Mouse (Mus musculus): ENCODE results near the gene Kdm2a. TPM values are rescaled to one million over a fixed set of nuclear protein-coding genes. Genes with fewer than 3 reads are reported as not detected.
"Not testable (repeated sequence)": the region's sequence is repeated elsewhere in the genome, so short reads cannot be mapped to it uniquely, and the experiment has no call there.

Kdm2a gene
- polyA plus RNA-seq, 1 experiment from 2014 or later = 69.6 TPM

DNA sequence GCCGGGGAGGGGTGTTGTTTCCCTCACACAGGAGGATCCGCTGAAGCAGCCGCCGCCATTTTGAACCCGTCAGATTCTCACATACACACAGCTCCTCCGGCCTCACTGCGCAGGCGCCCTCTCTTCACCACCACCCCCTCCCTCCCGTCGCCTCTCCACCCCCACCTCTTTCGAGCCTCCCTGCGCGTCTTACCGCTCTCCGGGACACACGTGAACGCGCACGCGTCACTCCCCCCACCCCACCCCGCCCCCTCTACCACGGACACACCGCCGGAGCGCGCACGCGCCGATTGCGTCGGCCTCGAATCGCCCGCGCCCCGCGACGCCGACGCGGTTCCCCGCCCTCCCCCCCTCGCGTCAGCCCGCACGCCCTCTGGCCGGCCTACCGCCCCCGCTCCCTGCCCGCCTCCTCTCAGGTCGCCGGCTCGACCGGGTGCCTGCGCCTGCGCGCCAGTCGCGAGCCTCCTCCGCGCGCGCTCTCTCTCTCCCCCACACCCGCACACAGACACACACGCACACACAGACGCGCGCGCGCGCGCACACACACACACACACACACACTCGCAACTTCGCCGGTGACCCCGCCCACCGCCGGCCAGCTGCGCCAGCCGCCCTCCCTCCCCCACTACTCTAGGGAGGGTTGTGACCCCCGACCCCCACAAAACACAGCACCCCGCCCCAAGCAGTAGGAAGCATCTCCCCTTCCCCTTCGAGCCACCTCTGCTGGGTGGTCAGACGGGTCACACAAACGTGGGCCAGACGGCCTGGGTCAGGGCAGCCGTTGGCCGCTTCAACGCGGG, 887 bp downstream of the Kdm2a start:
- H3K4me3 ChIP-seq (ENCODE audit: low read length) = peak overlapping the region; percentile 68
- peaks cover 7% of the 10 kb centered on the region; the same call in 1 of the 2 replicates for H3K4me1 ChIP-seq (ENCODE audit: control insufficient read depth, insufficient read depth, low read length)
- peak overlapping the region; percentile 93 for H3K27ac ChIP-seq (ENCODE audit: low read depth, low read length)
- no peaks in the 10 kb centered on the region for H3K27me3 ChIP-seq (ENCODE audit: control insufficient read depth, insufficient read depth, low read length)
- H3K36me3 ChIP-seq (ENCODE audit: control insufficient read depth, insufficient read depth, low read length) = peaks cover 6% of the 10 kb centered on the region; the same call in 1 of the 2 replicates
- peak overlapping the region; percentile 88 for H3K4me2 ChIP-seq (replicated peaks; ENCODE audit: low read depth, low read length)
- peak overlapping the region; percentile 90 for H3K9ac ChIP-seq (ENCODE audit: low read depth, low read length)
- no peaks in the 10 kb centered on the region for H3K9me3 ChIP-seq (ENCODE audit: control insufficient read depth, low read length)
- 1% methylated on average over 66 of the region's 90 CpGs for WGBS
- peak; percentile 94 for ATAC-seq (ENCODE audit: low FRiP score, low TSS enrichment)

DNA sequence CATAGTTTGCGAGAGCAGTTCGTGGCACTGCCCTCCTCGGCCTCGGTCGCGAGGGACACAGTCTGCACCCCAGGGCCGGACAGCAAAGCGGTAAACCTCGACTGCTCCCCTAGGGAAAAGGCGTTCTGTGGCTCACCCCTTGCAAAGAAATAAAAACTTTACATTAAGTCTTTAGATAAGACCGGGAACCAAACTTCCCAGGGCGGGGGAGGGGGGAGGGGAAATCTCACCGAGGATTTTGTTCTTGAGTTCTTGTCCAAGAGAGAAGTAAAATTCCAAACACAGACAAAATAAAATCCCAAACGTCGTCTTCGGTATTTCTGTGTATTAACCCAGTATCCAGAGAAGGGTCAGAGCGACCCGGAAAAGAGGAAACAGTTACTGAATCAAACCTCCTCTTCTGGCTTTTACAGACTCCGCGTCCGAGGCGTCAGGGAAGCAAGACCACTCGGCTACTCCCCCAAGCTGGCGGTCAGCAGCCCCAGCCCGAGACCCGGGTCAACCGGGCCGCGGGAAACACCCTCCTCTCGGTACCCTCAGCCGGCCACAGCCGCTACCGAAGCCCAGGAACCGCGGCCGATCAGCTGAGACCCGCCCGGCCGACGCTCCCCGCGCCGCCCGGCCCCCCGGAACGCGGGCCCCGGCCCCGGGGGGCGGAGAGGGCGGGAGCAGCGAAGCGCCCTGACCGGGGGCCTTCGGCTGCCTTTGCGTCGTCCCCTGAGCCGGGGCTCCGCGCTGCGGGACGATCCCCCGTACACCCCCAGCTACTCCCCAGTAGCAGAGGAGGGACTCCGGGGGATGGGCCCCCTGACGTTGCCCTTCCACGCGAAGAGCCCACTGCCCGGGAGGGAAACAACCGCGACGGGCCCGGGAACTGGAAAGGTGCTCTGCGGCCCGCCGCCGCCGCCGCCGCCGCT, 1.7 kb downstream of the Kdm2a start:
- Histone ChIP-seq H3K9me3 (ENCODE audit: control insufficient read depth, low read length) (no peaks in the 10 kb centered on the region), H3K9ac (ENCODE audit: low read depth, low read length) (peak overlapping the region; percentile 90), H3K4me2 (replicated peaks; ENCODE audit: low read depth, low read length) (peak overlapping the region; percentile 81), H3K27me3 (ENCODE audit: control insufficient read depth, insufficient read depth, low read length) (no peaks in the 10 kb centered on the region), H3K4me1 (ENCODE audit: control insufficient read depth, insufficient read depth, low read length) (peaks cover 10% of the 10 kb centered on the region; the same call in 1 of the 2 replicates), H3K27ac (ENCODE audit: low read depth, low read length) (peak overlapping the region; percentile 93), H3K36me3 (ENCODE audit: control insufficient read depth, insufficient read depth, low read length) (peaks cover 12% of the 10 kb centered on the region), H3K4me3 (ENCODE audit: low read length) (peak overlapping the region; percentile 68)
- WGBS = 1% methylated on average over 77 of the region's 80 CpGs
- peak; percentile 51 for ATAC-seq (ENCODE audit: low FRiP score, low TSS enrichment)

DNA sequence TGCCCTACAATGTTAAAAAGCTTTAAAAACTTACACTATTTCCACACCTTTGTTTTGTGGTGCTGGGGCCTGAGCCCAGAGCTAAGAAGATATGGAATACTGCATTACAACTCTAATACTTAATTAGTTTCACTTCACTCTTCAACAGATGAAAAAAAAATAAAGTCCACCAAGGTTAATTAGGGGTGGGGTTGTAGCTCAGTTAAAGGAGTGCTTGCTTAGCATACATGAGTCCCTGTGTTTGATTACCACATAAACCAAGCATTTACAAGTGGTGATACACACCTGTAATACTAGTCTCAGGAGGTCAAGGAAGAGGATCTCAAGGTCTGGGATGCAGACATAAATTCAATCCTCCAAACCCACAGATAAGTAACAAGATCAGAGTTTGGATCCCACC, 10.8 kb downstream of the Kdm2a start:
- Histone ChIP-seq H3K4me3 (ENCODE audit: low read length) (no peak overlapping the region), H3K9ac (ENCODE audit: low read depth, low read length) (no peak overlapping the region), H3K4me1 (ENCODE audit: control insufficient read depth, insufficient read depth, low read length) (0 out of 2 replicates have a peak, but pooled peaks cover 3% of the 10 kb centered on the region), H3K4me2 (replicated peaks; ENCODE audit: low read depth, low read length) (no peak overlapping the region), H3K27me3 (ENCODE audit: control insufficient read depth, insufficient read depth, low read length) (no peaks in the 10 kb centered on the region), H3K27ac (ENCODE audit: low read depth, low read length) (no peak overlapping the region), H3K36me3 (ENCODE audit: control insufficient read depth, insufficient read depth, low read length) (peaks cover 40% of the 10 kb centered on the region; the same call in 1 of the 2 replicates), H3K9me3 (ENCODE audit: control insufficient read depth, low read length) (no peaks in the 10 kb centered on the region)
- ATAC-seq (ENCODE audit: low FRiP score, low TSS enrichment) = no peak

DNA sequence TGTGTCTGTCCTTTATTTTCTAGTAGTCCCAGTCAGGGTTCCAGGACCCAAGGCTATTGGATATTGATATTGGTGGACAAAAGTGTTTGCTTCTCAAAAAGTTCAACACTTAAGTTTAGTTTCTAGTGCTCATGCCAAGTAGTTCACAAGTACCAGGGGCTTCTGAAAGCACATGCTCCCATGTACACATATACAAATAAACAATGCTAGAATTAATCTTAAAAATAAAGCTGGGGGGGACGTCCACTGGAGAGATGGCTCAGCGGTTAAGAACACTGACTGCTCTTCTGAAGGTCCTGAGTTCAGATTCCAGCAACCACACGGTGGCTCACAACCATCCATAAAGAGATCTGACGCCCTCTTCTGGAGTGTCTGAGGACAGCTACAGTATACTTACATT, 13.1 kb downstream of the Kdm2a start:
- no peaks in the 10 kb centered on the region for H3K27me3 ChIP-seq (ENCODE audit: control insufficient read depth, insufficient read depth, low read length)
- 73% methylated on average over 4 of the region's 4 CpGs for WGBS
- H3K36me3 ChIP-seq (ENCODE audit: control insufficient read depth, insufficient read depth, low read length) = peaks cover 32% of the 10 kb centered on the region; the same call in 1 of the 2 replicates

DNA sequence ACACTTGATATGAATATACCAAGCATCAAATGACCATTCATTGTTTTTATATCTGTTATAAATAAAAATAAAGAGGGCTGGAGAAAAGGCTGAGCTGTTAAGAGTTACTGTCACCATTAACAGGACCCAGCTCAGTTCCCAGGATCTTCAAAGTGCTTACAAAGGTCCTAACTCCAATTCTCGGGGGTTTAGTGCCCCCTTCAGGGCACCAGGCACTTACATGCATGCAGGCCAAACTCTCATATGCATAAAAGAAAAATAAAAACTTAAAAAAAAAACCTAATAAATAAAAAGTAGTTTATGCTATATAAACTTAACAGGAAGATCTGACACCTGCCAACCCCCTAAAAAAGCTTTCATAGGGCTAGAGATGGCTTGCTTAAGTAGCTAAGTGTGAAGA, 13.8 kb downstream of the Kdm2a start:
- ATAC-seq (ENCODE audit: low FRiP score, low TSS enrichment) = no peak
- Histone ChIP-seq H3K4me3 (ENCODE audit: low read length) (no peak overlapping the region), H3K27ac (ENCODE audit: low read depth, low read length) (no peak overlapping the region), H3K9me3 (ENCODE audit: control insufficient read depth, low read length) (no peaks in the 10 kb centered on the region), H3K27me3 (ENCODE audit: control insufficient read depth, insufficient read depth, low read length) (no peaks in the 10 kb centered on the region), H3K9ac (ENCODE audit: low read depth, low read length) (no peak overlapping the region), H3K4me2 (replicated peaks; ENCODE audit: low read depth, low read length) (no peak overlapping the region), H3K4me1 (ENCODE audit: control insufficient read depth, insufficient read depth, low read length) (no peaks in the 10 kb centered on the region), H3K36me3 (ENCODE audit: control insufficient read depth, insufficient read depth, low read length) (peaks cover 31% of the 10 kb centered on the region; the same call in 1 of the 2 replicates)
- WGBS = 35% methylated on average over 1 of the region's 1 CpGs

More for the DNA sequence above, 13.1 kb downstream of the Kdm2a start:
- Histone ChIP-seq H3K27ac (ENCODE audit: low read depth, low read length) (no peak overlapping the region), H3K4me3 (ENCODE audit: low read length) (no peak overlapping the region), H3K9ac (ENCODE audit: low read depth, low read length) (no peak overlapping the region), H3K9me3 (ENCODE audit: control insufficient read depth, low read length) (no peaks in the 10 kb centered on the region), H3K4me2 (replicated peaks; ENCODE audit: low read depth, low read length) (no peak overlapping the region), H3K4me1 (ENCODE audit: control insufficient read depth, insufficient read depth, low read length) (no peaks in the 10 kb centered on the region)
- ATAC-seq (ENCODE audit: low FRiP score, low TSS enrichment) = no peak

DNA sequence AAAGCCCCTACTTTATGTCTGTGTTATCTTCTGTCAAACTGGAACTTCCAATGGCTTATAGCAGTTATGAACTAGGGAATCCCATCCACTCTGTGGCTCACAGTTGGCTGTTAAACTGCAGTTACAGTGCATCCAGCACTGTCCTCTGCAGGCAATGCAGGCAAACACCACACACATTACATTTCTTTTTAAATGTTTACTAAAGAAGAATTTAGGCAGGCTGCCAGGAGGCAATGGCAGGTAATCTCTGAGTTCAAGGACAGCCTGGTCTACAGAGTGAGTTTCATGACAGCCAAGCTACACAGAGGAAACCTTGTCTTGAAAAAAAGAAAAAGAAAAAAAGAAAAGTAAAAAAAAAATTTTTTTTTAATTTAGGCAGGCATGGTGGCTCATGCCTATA, 14.8 kb downstream of the Kdm2a start:
- H3K27ac ChIP-seq (ENCODE audit: low read depth, low read length) = no peak overlapping the region
- H3K27me3 ChIP-seq (ENCODE audit: control insufficient read depth, insufficient read depth, low read length) = no peaks in the 10 kb centered on the region
- no peaks in the 10 kb centered on the region for H3K9me3 ChIP-seq (ENCODE audit: control insufficient read depth, low read length)
- peaks cover 29% of the 10 kb centered on the region; the same call in 1 of the 2 replicates for H3K36me3 ChIP-seq (ENCODE audit: control insufficient read depth, insufficient read depth, low read length)
- no peak overlapping the region for H3K4me2 ChIP-seq (replicated peaks; ENCODE audit: low read depth, low read length)
- H3K4me3 ChIP-seq (ENCODE audit: low read length) = no peak overlapping the region
- H3K9ac ChIP-seq (ENCODE audit: low read depth, low read length) = no peak overlapping the region
- H3K4me1 ChIP-seq (ENCODE audit: control insufficient read depth, insufficient read depth, low read length) = no peaks in the 10 kb centered on the region
- no peak for ATAC-seq (ENCODE audit: low FRiP score, low TSS enrichment)

DNA sequence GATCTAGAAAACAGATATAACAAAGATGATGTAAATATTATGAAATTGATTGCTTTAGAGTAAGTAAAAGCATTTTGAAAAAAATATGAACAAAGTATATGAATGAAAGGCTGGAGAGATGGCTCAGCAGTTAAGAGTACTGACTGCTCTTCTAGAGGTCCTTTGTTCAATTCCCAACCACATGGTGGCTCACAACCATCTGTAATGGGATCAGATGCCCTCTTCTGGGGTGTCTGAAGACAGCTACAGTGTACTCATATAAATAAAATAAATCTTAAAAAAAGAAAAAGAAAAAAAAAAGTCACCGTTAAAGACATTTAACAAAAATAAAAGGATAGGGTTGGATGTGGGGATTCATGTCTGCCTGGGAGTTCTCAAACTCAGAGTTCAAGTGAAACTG, 15.8 kb downstream of the Kdm2a start:
- H3K4me1 ChIP-seq (ENCODE audit: control insufficient read depth, insufficient read depth, low read length); H3K27ac ChIP-seq (ENCODE audit: low read depth, low read length); ATAC-seq (ENCODE audit: low FRiP score, low TSS enrichment); H3K27me3 ChIP-seq (ENCODE audit: control insufficient read depth, insufficient read depth, low read length); H3K9ac ChIP-seq (ENCODE audit: low read depth, low read length); H3K4me2 ChIP-seq (replicated peaks; ENCODE audit: low read depth, low read length); H3K9me3 ChIP-seq (ENCODE audit: control insufficient read depth, low read length); H3K4me3 ChIP-seq (ENCODE audit: low read length): not testable (repeated sequence)
- WGBS = 72% methylated on average over 1 of the region's 1 CpGs
- peaks cover 24% of the 10 kb centered on the region; the same call in 1 of the 2 replicates for H3K36me3 ChIP-seq (ENCODE audit: control insufficient read depth, insufficient read depth, low read length)

DNA sequence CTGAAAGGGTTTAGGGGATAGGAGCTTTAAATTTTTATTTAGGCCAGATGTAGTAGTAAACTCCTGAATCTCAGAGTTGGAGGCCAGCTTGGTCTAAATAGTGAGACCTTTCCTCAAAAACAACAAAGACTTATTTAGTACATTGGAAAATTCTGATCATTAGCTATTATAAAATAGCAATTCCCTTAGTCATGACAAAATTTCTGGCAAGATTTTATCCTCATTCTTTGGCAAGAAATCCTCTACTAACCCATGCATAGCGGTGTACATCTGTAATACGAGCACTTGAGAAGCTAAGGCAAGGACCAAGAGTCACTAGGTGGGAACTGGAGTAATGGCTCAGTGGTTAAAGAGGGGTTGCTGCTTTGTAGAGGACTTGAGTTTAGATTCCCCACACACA, 27.4 kb downstream of the Kdm2a start:
- no peaks in the 10 kb centered on the region for H3K9me3 ChIP-seq (ENCODE audit: control insufficient read depth, low read length)
- H3K9ac ChIP-seq (ENCODE audit: low read depth, low read length) = no peak overlapping the region
- no peaks in the 10 kb centered on the region for H3K27me3 ChIP-seq (ENCODE audit: control insufficient read depth, insufficient read depth, low read length)
- no peaks in the 10 kb centered on the region for H3K4me1 ChIP-seq (ENCODE audit: control insufficient read depth, insufficient read depth, low read length)
- H3K4me2 ChIP-seq (replicated peaks; ENCODE audit: low read depth, low read length) = no peak overlapping the region
- peaks cover 3% of the 10 kb centered on the region; the same call in 1 of the 2 replicates for H3K36me3 ChIP-seq (ENCODE audit: control insufficient read depth, insufficient read depth, low read length)
- H3K4me3 ChIP-seq (ENCODE audit: low read length) = no peak overlapping the region
- no peak for ATAC-seq (ENCODE audit: low FRiP score, low TSS enrichment)
- WGBS = 76% methylated on average over 2 of the region's 2 CpGs
- H3K27ac ChIP-seq (ENCODE audit: low read depth, low read length) = no peak overlapping the region
